Mouse (Mus musculus) hindbrain, embryonic 16.5 days (tissue): Measurements from ENCODE around the gene Gnaz. TPM values are rescaled to one million over a fixed set of nuclear protein-coding genes. Genes with fewer than 3 reads are reported as not detected.
A peak's percentile ranks its signal among the peaks of the same experiment; 100 is the strongest.
"Not testable (repeated sequence)": the region's sequence is repeated elsewhere in the genome, so short reads cannot be mapped to it uniquely, and the experiment has no call there.

Source experiments
- ATAC-seq: fragments of 200-750 bp; cut with Nextera tagmentation; 2 replicates; pipeline ENCODE4 v1.8.0; 2017; ENCODE audit warnings: moderate TSS enrichment, moderate library complexity
- H3K27ac ChIP-seq: fragments of 300-500 bp; sonication (generic); 2 replicates; pipeline ENCODE4 v1.5.1; 2014; ENCODE audit warnings: low read depth, mild to moderate bottlenecking, control low read depth, low read length, moderate library complexity
- H3K27me3 ChIP-seq: fragments of 300-500 bp; sonication (generic); replicated peaks from 2 replicates; pipeline ENCODE4 v1.6.1; 2014; ENCODE audit warnings: low read length; ENCODE audit not compliant: control insufficient read depth, insufficient read depth
- H3K36me3 ChIP-seq: fragments of 300-500 bp; sonication (generic); 2 replicates; pipeline ENCODE4 v1.6.1; 2014; ENCODE audit warnings: mild to moderate bottlenecking, low read length, moderate library complexity, mixed read lengths; ENCODE audit not compliant: control insufficient read depth, insufficient read depth
- H3K4me1 ChIP-seq: fragments of 300-500 bp; sonication (generic); 2 replicates; pipeline ENCODE4 v1.6.1; 2014; ENCODE audit warnings: low read depth, low read length; ENCODE audit not compliant: control insufficient read depth, insufficient read depth
- H3K4me2 ChIP-seq: fragments of 300-500 bp; sonication (generic); 2 replicates; pipeline ENCODE4 v1.6.1; 2014; ENCODE audit warnings: mild to moderate bottlenecking, low read length, control low read depth, moderate library complexity
- H3K4me3 ChIP-seq: fragments of 300-500 bp; sonication (generic); 2 replicates; pipeline ENCODE4 v1.5.1; 2014; ENCODE audit warnings: mild to moderate bottlenecking, low read length, control low read depth, moderate library complexity
- H3K9ac ChIP-seq: fragments of 300-500 bp; sonication (generic); 2 replicates; pipeline ENCODE4 v1.6.1; 2014; ENCODE audit warnings: low read depth, mild to moderate bottlenecking, control low read depth, low read length, moderate library complexity
- H3K9me3 ChIP-seq: fragments of 300-500 bp; sonication (generic); 2 replicates; pipeline ENCODE4 v1.6.1; 2014; ENCODE audit warnings: mild to moderate bottlenecking, low read length, moderate library complexity; ENCODE audit not compliant: control insufficient read depth
- WGBS: fragments of 180-500 bp; shearing (Covaris S2); extraction: QIAGEN DNeasy Blood & Tissue Kit; methylation state at CpG from one replicate; pipeline ENCODE4 v1.1.7; 2014; 5-methylcytosine and 5-hydroxymethylcytosine counted together
- polyA plus RNA-seq: library from polyadenylated mRNA; unstranded; fragments of >200 nt; fragmentation: Nextera tagmentation; extraction: Ambion mirVana; gene quantifications from 2 replicates; pipeline ENCODE4 v1.2.1, GENCODE M21; 2015

Gene Gnaz
- polyA plus RNA-seq, 1 experiment from 2014 or later, result 96.0 TPM

- H3K4me3 ChIP-seq, result no peak overlapping the region
- peaks cover 11% of the 10 kb centered on the region for H3K4me1 ChIP-seq
- no peaks in the 10 kb centered on the region for H3K27me3 ChIP-seq
- H3K36me3 ChIP-seq, result no peaks in the 10 kb centered on the region
- no peak overlapping the region for H3K4me2 ChIP-seq
- no peak for ATAC-seq
- no peaks in the 10 kb centered on the region for H3K9me3 ChIP-seq
- H3K9ac ChIP-seq, result no peak overlapping the region
- WGBS, result 91% methylated on average over 3 of the region's 3 CpGs
- H3K27ac ChIP-seq, result no peak overlapping the region
Measured at GRCm38 (mm10) chr10:75030234-75030633, 63.3 kb downstream of the Gnaz start.

- H3K4me2 ChIP-seq, result no peak overlapping the region
Measured at GRCm38 (mm10) chr10:75031345-75032114, 64.6 kb downstream of the Gnaz start.

GRCm38 (mm10) chr10:75032395-75032794 is 65.4 kb downstream of the Gnaz start, which contains the start of gene Rsph14:
Gene Rsph14, minus strand, starts transcription at chr10:75032586.
- Histone ChIP-seq H3K9ac (no peak within 1 kb of the TSS), H3K36me3 (no peaks in the 10 kb centered on the region), H3K27me3 (no peaks in the 10 kb centered on the region), H3K27ac (peak within 1 kb of the TSS; percentile 41), H3K9me3 (no peaks in the 10 kb centered on the region), H3K4me3 (0 out of 2 replicates have a peak within 1 kb of the TSS, but pooled peaks have one; percentile 0), H3K4me1 (peaks cover 17% of the 10 kb centered on the region), H3K4me2 (peak within 1 kb of the TSS; percentile 31)
- peak; percentile 70 for ATAC-seq
- whole genome bisulfite sequencing, result 10% methylated on average over 10 of the region's 10 CpGs

More at GRCm38 (mm10) chr10:75031345-75032114, 64.6 kb downstream of the Gnaz start:
- no peaks in the 10 kb centered on the region for H3K36me3 ChIP-seq
- H3K9ac ChIP-seq, result no peak overlapping the region
- H3K9me3 ChIP-seq, result no peaks in the 10 kb centered on the region
- no peak overlapping the region for H3K27ac ChIP-seq
- H3K4me3 ChIP-seq, result no peak overlapping the region
- 72% methylated on average over 5 of the region's 5 CpGs for WGBS
- H3K27me3 ChIP-seq, result no peaks in the 10 kb centered on the region
- peaks cover 12% of the 10 kb centered on the region for H3K4me1 ChIP-seq
- ATAC-seq, result no peak

GRCm38 (mm10) chr10:75036883-75037379 is 70.0 kb downstream of the Gnaz start, which contains the start of gene Rab36:
Gene Rab36, plus strand, starts transcription at chr10:75037058.
- Histone ChIP-seq H3K4me1 (peaks cover 24% of the 10 kb centered on the region), H3K9ac (peak within 1 kb of the TSS; percentile 73), H3K27ac (peak within 1 kb of the TSS; percentile 85), H3K36me3 (no peaks in the 10 kb centered on the region), H3K4me2 (peak within 1 kb of the TSS; percentile 83), H3K4me3 (peak within 1 kb of the TSS; percentile 49), H3K9me3 (no peaks in the 10 kb centered on the region), H3K27me3 (no peaks in the 10 kb centered on the region)
- peak; percentile 95 for ATAC-seq
- under 1% methylated on average over 36 of the region's 36 CpGs for WGBS

- WGBS, result 20% methylated on average over 1 of the region's 1 CpGs
- H3K36me3 ChIP-seq, H3K4me2 ChIP-seq, H3K9ac ChIP-seq, H3K4me1 ChIP-seq, ATAC-seq, H3K27me3 ChIP-seq, H3K27ac ChIP-seq, H3K4me3 ChIP-seq, H3K9me3 ChIP-seq: not testable (repeated sequence)
Measured at GRCm38 (mm10) chr10:75042060-75042459, 75.1 kb downstream of the Gnaz start.

GRCm38 (mm10) chr10:75044459-75044858 is 77.5 kb downstream of the Gnaz start:
- H3K36me3 ChIP-seq, result peaks cover 5% of the 10 kb centered on the region; the same call in 1 of the 2 replicates
- H3K4me1 ChIP-seq, result no peaks in the 10 kb centered on the region
- no peak overlapping the region for H3K27ac ChIP-seq
- no peak overlapping the region for H3K4me2 ChIP-seq
- ATAC-seq, result no peak
- H3K4me3 ChIP-seq, result no peak overlapping the region
- no peaks in the 10 kb centered on the region for H3K9me3 ChIP-seq
- 51% methylated on average over 7 of the region's 7 CpGs for WGBS
- H3K27me3 ChIP-seq, result no peaks in the 10 kb centered on the region
- no peak overlapping the region for H3K9ac ChIP-seq

GRCm38 (mm10) chr10:75045831-75046230 is 78.9 kb downstream of the Gnaz start:
- no peak for ATAC-seq
- 92% methylated on average over 15 of the region's 15 CpGs for WGBS

GRCm38 (mm10) chr10:75048711-75049110 is 81.7 kb downstream of the Gnaz start:
- Histone ChIP-seq H3K4me1 (no peaks in the 10 kb centered on the region), H3K9me3 (no peaks in the 10 kb centered on the region), H3K4me2 (no peak overlapping the region), H3K4me3 (no peak overlapping the region), H3K9ac (no peak overlapping the region), H3K27me3 (no peaks in the 10 kb centered on the region), H3K27ac (no peak overlapping the region), H3K36me3 (peaks cover 5% of the 10 kb centered on the region; the same call in 1 of the 2 replicates)
- no peak for ATAC-seq
- WGBS, result 93% methylated on average over 7 of the region's 7 CpGs

More at GRCm38 (mm10) chr10:75045831-75046230, 78.9 kb downstream of the Gnaz start:
- Histone ChIP-seq H3K27ac (no peak overlapping the region), H3K9me3 (no peaks in the 10 kb centered on the region), H3K36me3 (peaks cover 5% of the 10 kb centered on the region; the same call in 1 of the 2 replicates), H3K4me3 (no peak overlapping the region), H3K4me2 (no peak overlapping the region), H3K9ac (no peak overlapping the region), H3K4me1 (no peaks in the 10 kb centered on the region), H3K27me3 (no peaks in the 10 kb centered on the region)

GRCm38 (mm10) chr10:75051364-75052074 is 84.5 kb downstream of the Gnaz start:
- Histone ChIP-seq H3K4me1 (peaks cover 4% of the 10 kb centered on the region), H3K27me3 (no peaks in the 10 kb centered on the region), H3K4me2 (no peak overlapping the region), H3K4me3 (no peak overlapping the region), H3K36me3 (no peaks in the 10 kb centered on the region; the same call in 1 of the 2 replicates), H3K9ac (no peak overlapping the region), H3K9me3 (no peaks in the 10 kb centered on the region), H3K27ac (no peak overlapping the region)
- whole genome bisulfite sequencing, result 94% methylated on average over 21 of the region's 21 CpGs
- no peak for ATAC-seq
